Mouse (Mus musculus): ENCODE measurements at regions not wholly inside any gene's neighbourhood (a gene's known extent, or its start where the extent isn't known, plus 50 kb on each side); places are given as distances from the start of the nearest gene placed in this dataset.

DNA sequence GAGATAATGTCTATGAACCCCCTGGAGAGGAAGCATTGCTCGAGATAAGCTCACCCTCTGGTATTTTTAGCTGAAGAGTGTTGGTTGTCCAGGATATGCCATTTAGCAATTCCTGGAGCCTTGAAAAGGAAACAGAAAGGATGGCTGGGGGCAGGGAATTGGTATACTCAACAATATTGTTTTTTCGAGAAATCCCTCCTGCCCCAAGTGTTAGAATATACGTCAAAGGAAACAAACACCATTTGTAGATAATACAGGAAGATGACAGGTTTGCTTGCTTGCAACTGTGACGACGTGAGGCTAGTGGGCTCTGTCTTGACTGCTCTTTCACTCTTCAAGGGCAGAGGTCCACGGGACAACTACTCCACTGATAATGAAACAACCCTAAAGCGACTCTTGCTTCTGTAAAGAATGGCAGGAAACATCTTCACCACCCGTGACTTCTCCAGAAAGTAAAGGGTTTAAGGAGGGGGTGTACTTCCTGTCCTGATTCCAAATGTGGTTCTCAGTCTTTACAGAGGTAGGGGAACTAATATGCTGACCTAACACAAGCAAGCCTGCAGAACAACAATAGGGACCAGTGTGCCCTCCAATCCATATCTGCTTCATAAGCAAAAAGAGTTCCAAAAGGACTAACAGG is 270.3 kb downstream of the Ets1 start:
- no peak for DNase-seq (ENCODE audit: low spot score in 2 of 2)

DNA sequence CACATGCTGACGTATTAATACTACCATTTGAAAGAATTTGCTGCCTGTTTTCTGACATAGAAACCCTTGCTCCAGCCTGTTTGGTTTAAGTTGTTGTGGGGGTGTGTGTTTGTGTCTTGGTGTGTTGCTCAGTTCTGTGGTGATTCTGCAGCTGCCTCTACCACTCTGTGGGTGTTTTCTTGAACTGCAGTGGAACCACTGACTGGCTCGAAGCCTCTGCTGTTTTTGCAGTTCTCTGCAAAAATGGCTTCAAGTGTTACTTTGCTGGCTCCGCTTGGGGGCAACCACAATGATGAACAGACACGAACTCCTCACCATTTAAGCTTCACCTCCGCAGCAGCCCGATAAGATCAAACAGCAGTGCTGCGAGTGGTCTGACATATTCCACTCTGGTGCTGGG is 274.6 kb downstream of the Ets1 start:
- DNase-seq (ENCODE audit: low spot score in 2 of 2): no peak

DNA sequence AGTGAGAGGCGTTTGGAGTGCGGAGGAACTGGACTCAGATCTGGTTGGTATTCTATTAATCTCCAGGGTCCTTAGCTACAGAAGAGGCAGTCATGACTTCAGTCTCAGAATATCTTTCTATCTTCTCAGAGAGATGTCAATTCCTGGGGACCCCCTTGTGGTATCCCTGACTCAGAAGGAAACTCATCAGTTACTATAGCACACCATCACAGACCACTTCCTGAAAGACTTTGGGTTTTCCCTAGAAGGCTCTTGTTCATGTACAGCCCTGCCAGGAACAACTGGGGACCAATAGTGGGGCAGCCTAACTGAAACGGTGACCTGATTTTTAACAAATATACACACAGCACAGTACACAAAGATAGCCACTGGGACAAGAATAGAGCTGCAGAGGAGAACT is 279.6 kb downstream of the Ets1 start:
- DNase-seq (ENCODE audit: low spot score in 2 of 2): no peak

DNA sequence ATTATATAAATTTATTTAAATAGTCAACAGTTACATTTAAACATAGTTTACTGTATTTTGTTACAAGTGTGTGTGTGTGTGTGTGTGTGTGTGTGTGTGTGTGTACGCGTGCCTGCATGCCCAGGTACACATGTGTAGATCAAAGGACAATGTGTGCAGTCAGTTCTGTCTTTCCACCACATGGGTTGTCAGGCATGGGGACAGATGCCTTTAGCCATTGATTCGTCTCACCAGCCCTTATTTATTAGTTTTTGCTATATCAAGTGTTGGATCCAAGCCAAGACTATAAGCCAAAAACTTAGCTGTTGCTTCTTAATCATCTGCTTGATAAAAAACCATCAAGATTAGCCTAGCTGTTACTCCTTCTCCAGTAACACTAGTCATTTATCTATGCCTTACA is 280.7 kb downstream of the Ets1 start:
- no peak for DNase-seq (ENCODE audit: low spot score in 2 of 2)

DNA sequence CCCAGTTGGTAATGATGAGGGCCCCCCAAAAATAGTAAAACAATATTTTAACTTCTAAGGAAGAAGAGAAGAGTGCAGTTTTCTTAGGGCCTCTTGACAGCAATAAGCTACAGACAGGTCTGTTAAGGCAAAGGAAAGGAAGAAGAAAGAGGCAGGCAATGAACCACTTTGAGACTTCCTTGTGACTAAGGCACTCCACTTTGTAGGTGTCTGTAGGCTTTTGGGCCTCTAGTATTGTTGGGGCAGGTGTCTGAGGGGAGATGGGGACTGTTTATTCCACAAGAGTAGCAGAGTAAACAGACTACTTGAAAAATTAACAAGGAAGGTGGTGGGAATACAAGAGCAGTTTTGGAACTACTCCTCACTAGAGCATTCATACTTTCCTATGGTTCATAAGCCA is 287.9 kb downstream of the Ets1 start:
- DNase-seq (ENCODE audit: low spot score in 2 of 2): no peak

DNA sequence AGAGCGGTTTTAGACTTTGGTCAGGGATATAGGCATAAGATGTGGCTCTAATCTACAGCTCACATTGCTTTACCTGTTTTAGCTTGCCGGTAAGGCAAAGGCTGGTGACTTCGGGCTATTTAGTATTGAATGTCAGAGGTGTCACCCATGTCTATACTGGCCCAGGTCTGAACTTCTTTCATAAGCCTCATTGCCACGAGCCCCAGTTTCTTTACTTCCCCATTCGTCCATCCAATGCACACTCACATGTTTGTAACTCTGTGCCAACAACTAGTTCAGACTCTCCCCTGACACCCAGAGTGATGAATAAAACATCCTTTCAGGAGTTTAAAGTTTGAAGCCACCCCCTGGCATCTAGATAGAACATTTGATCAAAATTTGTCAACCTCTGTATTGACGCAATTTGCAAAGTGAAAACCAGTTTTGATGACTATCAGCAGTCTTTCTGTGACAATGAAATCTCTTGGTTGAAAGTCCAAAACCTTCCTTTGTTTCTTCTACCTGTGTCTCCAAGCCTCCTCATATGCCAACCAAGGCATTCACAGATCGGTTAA is 288.4 kb downstream of the Ets1 start:
- no peak for DNase-seq (ENCODE audit: low spot score in 2 of 2)

DNA sequence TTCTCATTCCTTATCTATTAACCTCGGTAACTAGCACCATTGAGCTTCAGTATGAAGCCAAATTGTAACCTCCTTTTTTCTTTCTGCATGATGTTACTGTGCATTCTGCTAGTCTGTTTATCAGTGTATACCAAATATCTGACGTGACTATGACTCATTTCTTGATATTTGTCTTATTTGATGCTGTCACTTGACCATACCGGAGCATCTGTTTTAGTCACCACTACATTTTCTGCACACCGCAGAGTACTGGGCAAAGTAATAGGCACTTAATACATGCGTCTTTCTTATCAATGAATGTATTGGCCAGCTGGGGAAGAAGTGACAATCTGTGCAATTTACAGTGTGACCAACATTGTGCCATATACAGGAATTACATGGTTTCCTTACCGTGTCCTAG is 289.0 kb downstream of the Ets1 start:
- no peak for DNase-seq (ENCODE audit: low spot score in 2 of 2)

DNA sequence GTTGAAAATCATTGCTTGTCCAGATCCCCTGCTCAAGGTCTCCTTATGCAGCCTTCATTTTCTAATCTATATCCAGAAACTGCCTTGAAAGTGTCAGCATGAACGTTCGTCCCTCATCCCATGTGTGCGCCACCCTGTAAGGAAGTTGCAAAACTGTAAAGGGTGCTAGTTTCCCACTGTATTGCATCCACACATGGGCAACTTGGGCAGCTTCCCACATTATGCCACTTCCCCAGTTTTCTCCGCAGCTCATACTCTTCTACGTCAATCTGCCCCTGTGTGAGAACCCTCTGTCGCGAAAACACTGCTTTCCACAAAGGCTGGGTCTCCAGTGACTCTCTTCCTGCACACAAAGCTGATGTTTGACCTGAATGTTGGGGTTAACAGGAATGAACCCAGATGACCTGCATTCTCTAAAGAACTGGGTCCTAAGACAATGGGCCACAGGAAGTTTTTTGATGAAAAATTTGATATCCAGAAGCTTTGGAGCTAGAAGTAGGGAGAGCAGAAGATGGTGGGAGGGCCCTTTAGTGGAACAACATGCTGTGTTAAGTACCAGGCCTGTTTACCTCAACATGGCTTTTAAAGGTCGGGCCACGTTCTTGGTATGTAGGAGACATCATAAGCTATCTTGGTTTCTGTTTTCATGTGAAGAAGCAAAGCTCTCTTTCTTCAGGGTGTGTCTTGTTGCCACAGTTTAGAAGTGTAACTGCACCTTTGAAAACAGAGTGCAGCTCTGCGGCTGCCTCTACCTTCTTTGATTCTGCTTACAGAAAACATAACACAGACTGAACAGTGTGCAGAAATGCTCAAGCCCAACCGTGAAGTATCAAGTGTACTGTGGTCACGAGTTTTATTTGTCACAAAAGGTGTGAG is 289.9 kb downstream of the Ets1 start:
- DNase-seq (ENCODE audit: low spot score in 2 of 2): peak in 1 of 2 experiments; percentile 14

DNA sequence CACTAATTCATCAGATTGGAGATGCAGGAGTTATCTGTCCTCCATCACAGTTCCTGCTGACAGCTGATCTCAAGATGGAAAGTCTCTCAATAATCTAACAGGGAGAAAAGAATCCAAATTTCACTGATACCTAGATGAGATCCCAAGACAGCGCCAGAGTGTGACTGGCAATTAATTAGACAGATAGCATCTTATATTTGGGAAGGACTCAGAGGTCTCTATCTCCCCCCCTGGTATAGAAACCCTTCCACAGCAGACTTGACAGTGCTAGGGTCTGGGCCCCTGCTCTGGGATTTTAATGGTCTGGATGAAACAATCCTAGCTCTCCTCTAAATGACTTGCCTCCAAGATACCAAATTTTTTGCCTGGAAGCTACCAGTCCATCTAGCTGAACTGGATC is 291.6 kb downstream of the Ets1 start:
- no peak for DNase-seq (ENCODE audit: low spot score in 2 of 2)

DNA sequence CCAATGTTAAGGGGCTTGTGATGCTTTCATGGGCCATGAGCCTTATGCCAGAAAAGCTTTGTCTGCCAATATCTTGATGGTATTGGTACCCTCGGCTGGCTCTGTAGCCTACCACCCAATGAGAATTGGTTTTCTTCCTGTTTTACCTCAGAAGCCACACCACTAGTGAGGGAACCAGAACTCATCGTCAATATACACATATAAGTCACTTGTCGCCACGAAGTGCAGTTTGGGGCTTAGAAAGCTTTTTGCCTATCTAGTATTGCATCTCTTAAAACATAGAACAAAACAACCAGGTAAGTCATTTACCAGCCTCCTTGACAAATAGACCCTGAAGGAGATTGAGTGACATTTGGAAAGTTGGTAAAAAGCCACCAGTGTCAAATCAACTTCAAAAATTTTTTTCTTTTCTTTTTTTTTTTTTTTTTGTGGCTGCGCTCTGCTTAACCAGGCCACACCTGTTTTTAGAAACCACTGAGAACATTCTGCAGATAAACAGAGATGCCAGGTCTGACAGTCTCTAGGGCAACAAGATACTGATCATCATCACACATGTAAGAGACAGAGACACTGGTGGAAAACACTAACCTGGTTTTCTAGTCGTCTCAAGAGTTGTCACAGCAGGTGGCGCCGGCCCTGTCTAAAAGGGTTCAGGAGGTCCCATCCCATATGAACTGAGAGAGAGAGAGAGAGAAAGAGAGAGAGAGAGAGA is 292.4 kb downstream of the Ets1 start:
- no peak for DNase-seq (ENCODE audit: low spot score in 2 of 2)

DNA sequence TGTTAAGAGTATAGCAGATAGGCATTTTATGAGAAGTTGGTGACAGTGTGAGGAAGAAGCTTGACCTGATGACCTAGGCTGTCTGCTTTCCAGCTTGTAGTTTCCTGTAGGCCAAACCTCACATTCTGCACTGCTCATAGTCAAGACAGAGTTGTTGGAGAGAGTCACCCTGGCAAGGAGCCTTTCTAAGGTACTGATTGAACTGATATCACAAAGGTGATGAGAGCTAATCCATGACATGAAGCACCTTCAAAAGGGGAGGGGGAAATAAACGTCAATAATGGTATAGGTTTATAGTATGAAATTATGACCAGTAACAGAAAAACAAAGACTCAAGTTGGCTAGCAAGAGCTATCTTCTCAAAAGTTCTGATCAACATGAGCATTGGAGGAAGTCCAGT is 293.3 kb downstream of the Ets1 start:
- DNase-seq (ENCODE audit: low spot score in 2 of 2): no peak

DNA sequence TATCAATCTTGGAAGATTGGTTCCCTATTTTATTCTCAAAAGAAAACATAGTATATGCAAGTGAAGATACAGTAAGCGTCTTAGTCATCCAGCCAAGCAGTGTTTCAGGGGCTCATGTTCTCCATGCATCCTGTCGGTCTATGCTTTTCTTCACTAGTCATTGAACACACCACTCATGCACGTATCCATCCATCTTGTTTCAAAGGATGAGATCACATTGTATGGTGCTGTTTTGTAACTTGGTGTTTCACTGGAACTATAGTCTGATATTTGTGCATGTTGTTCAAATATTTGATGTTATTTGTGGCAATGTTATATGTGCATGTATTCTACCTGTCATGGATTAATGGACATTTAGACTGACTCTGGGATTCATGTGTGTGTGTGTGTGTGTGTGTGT is 293.8 kb downstream of the Ets1 start:
- DNase-seq (ENCODE audit: low spot score in 2 of 2): no peak

DNA sequence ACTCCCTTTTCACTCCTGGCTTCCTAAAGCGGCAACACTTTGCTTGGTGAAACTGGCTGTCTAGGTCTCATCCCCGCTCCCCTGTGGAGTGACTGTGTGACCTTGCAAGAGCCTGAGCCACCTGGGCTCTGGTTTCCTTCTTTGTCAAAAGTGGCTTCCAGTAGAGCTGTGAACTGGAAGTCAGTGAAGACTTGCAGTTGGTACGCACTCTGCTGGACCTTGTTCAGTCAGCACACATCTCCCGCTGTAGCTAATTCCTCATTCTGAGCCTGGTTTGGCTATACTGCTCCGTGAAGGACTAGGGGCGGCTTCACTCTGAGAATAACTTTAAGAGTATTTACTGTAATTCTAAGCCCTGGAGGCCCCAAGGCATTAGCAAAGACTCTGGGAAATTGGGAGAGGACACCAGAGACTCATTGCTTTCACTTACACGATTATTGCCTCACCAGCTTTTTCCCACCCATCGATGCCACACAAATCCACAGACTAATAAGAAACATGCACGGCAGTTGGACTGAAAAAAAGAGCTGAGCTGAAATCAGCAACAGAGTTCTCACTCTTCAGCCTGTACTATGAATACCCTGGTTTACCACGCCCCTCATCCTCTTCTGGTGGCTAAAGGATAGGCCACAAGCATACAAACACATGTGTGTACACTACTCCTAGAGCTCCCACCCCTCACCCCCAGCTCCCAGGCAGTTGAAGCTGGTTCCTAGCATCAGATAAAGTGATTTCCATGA is 295.4 kb downstream of the Ets1 start:
- no peak for DNase-seq (ENCODE audit: low spot score in 2 of 2)

DNA sequence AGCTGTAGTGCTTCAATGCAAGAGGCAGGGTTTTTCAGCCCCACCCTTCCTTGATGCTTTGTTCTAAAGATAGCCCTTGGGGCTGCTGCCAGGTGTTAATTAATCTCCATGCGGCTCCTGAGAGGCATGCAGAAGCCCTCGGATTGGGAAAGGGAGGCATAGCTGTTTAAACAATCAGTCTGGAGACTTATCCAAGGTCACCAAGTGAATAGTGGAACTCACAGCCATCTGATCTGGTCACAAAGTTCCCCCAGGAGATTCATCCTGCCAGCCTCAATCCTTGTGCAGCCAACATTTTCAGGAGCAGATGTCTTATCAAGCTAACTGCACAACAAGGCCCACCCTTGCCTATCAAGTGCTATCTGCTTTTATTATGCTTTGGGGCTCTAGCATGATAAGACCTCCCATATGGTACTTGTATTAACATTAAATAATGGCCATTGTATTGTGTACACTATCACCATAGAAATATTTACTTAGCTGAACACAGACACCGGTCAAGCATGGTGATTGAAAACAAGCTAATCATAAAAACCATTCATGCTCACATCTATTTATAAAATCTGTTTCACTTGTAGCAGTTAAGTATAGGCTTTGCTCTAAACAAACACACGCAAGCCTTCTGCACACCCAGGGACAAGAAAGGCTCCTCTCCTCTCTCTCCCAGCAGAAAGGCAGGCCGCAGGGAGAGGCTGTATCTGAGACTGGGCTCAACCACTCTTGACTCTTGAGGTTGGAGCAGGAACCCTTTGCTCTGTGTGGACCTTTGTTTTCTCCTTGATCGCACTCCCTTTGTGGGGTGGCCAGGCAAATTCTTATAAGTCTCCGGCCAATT is 297.4 kb downstream of the Ets1 start:
- DNase-seq (ENCODE audit: low spot score in 2 of 2): no peak

DNA sequence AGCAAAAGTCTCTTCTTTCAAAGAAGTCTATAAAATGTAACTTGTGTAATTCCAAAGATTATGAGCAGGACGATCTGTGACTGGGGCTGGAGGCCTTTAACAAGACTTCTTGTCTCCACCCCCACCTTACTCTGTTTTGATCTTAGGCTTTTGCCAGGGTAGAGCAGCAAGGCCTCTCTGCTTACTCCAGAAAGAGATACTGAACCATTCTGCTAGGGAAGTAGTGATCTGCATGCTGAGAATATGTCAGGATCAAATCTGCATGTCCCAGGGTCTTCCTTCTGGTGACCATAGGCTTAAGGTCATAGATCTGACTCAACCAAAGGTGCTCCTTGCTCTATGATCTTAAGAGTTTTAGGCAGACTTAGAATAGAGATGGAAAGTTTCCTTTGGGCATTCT is 298.4 kb downstream of the Ets1 start:
- DNase-seq (ENCODE audit: low spot score in 2 of 2): no peak

DNA sequence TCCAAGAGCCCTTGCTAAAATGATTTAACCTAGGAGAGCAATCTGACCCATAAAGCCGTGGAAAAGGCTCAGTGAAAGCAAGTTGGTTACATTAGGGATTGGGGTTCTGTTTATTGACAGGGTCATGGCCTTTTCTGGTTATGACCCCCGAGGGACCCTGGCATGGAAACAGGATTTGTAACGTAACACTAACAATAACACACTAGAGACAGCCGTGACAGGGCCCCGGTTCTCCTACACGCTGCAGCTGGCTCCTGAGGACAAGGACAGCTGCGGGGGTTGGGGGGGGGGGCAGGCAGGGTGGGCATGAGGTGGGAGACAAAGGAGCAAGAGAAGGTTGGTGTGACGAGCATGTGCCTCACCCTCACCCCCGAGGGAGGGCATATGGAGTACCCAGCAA is 300.4 kb downstream of the Ets1 start:
- DNase-seq (ENCODE audit: low spot score in 2 of 2): no peak

DNA sequence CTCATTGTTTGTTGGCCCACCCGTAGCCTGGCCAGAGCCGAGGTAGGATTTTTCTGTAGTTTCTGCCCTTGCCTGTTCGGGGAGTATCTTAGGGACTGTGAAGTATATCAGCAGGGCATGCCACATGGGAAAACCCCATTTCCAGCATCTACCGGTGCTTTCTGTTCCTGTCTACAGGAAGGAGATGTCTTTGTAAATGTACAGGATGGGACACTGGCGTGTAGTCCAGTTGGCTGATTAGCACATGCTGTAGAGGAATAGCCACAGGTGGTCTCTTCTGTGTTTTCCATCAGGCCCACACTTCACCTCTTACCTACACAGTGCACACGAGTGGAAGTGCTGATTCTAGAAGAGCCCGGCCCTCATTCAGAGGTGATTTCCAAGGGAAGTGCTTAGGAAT is 301.4 kb downstream of the Ets1 start:
- no peak for DNase-seq (ENCODE audit: low spot score in 2 of 2)

DNA sequence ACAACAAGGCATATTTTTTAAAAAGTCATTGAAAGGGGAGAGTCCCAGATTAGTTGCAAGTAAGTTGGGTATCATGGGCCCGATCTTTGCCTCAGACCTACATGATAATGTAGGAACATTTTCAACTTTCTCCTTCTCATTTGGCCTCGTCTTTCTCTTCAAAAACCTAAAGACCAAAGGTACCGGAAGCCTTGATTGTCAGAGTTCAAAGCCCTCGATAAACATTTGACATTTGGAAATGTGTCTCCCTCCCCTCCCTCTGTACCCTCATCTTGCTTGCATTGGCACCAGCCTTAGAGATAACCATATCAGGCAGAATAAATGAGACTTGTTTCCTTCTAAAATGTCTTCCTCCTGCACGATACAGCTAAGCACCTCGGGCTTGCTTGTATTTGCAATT is 302.8 kb downstream of the Ets1 start:
- DNase-seq (ENCODE audit: low spot score in 2 of 2): no peak

DNA sequence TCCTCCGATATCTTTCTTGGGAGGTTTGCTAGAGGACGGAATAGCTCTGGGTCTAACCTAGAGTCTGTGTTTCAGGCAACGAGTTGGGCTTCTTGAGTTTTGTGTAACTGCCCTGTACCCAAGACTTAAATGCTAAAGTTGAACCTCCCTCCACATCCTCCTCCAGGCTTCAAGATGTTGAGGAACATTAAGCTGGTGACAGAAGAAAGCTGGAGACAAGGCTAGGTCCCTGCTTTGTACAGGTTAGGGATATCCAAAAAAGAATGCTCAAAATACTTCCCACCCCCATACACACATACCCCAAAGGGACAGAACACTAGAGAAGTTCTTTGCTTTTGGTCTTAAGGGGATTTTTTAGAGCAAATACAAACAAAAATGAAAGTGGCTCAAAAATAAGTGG is 303.6 kb downstream of the Ets1 start:
- DNase-seq (ENCODE audit: low spot score in 2 of 2): no peak

DNA sequence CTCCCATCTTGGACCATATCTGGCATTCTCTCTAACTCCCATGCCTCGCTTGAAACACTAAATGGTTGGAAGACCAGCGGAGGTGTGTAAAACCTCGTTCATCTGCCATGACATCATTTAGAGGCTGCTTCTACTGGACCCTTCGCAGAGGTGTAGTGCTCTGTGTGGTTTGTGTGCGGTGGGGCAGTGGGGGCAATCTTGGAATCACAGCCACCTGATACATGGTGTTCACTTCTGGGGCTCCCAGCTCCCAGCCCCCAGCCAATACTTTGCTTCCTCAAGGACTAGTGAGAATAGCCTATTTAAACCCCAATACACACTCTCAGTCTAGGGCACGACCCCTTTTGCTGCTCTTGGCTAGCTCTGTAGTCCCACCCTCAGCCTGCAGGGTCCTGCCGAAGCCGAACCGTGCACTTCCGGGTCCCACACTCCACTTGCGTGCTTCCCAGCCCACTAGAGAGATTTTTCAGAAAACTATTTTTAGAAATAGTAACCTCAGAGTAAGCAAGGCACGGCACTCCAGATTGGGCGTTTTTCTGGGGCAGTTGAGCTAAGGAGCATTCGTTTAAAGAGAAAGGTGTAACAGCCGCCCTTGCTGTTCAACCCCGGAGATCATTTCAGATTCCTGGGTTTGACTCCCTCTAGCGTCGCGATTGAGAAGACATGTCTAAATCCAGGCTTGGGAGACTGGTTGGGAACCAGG is 304.2 kb downstream of the Ets1 start:
- DNase-seq (ENCODE audit: low spot score in 2 of 2): peak; percentile 56 to 84

All from layer of hippocampus, adult 18-20 months (tissue).